ENCODE assay signal across 13 mouse cellular contexts in the genomic region with DNA sequence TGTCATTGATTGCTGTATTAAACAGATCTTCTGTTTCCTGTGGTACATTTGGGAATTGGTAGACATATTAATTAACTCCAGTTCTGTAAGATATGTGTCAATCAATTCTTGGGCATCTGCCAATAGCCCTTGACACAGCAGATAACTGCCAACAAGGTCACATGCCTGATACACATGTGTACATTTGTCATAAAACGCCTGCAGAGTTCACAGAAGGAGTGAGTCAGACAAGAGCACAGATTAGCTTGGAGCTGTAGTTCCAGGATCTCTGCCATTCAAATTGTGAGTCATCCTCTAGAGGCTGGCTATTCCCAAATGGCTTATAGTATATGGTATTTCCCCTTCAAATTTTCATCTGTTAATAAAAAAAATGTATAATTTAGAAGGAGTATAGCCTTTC.
DNase-seq lines count a peak whose midpoint lies in the region; ATAC-seq and TF ChIP-seq lines count a peak whose summit lies in the region.
"Had no signal": no experiment of that assay in that cellular context is flagged by ENCODE, and none has a peak within 500 bp of the region (broad histone marks: within the 10 kb centered on the region; RNA-seq: fewer than 3 reads in every experiment).

No protein-coding gene starts in this region.

- no peak for TF ChIP-seq CTCF in liver, adult 2 months (IDR thresholded peaks at IDR 0.05; ENCODE audit: low read depth, low read length)

- DNase-seq in forebrain, embryonic 14.5 days (ENCODE audit: low spot score): peak; percentile 58
- no peak for DNase-seq in forebrain, embryonic 10.5 days (ENCODE audit: extremely low spot score, low spot score)
- DNase-seq in liver, adult 2 months (ENCODE audit: extremely low read depth, low read depth, low spot score): peak; percentile 12
- no peak for DNase-seq in liver, embryonic 11.5 days (ENCODE audit: low spot score)
- DNase-seq in Muller cell, postnatal 12 days (ENCODE audit: inconsistent ontology term): peak; percentile 69
- DNase-seq in layer of hippocampus, adult 9-10 months (ENCODE audit: low spot score): peak; percentile 50
- no peak for DNase-seq in ovary, postnatal 36 days (ENCODE audit: low spot score)
- DNase-seq in ovary, postnatal 10 days (ENCODE audit: low spot score): no peak
- DNase-seq: cerebellum, adult 8-10 months; kidney, adult 2 months; lung, postnatal 10 days had no signal

- H3K9me3 ChIP-seq in forebrain, embryonic 14.5 days (replicated peaks; ENCODE audit: control insufficient read depth, low read length): no peaks in the 10 kb centered on the region
- H3K9me3 ChIP-seq in forebrain, embryonic 10.5 days: no peaks in the 10 kb centered on the region
- H3K9me3 ChIP-seq in liver, embryonic 11.5 days (ENCODE audit: control insufficient read depth, low read length): no peaks in the 10 kb centered on the region
- H3K9me3 ChIP-seq: embryonic facial prominence, embryonic 13.5 days had no signal

- no peak overlapping the region for H3K4me3 ChIP-seq in forebrain, embryonic 14.5 days (ENCODE audit: low read depth, low read length)
- H3K4me3 ChIP-seq in forebrain, embryonic 10.5 days: no peak overlapping the region
- no peak overlapping the region for H3K4me3 ChIP-seq in liver, adult 2 months (ENCODE audit: insufficient read depth, low read depth, low read length)
- no peak overlapping the region for H3K4me3 ChIP-seq in liver, embryonic 11.5 days (ENCODE audit: low read depth, low read length)
- H3K4me3 ChIP-seq: embryonic facial prominence, embryonic 13.5 days had no signal

- H3K27me3 ChIP-seq in forebrain, embryonic 14.5 days (replicated peaks; ENCODE audit: control insufficient read depth, insufficient read depth, low read length): no peaks in the 10 kb centered on the region
- no peaks in the 10 kb centered on the region for H3K27me3 ChIP-seq in forebrain, embryonic 10.5 days (ENCODE audit: poor library complexity, severe bottlenecking)
- no peaks in the 10 kb centered on the region for H3K27me3 ChIP-seq in liver, adult 2 months (ENCODE audit: control insufficient read depth, insufficient read depth, low read length)
- H3K27me3 ChIP-seq in liver, embryonic 11.5 days (replicated peaks; ENCODE audit: control insufficient read depth, insufficient read depth, low read length): no peaks in the 10 kb centered on the region
- H3K27me3 ChIP-seq: embryonic facial prominence, embryonic 13.5 days had no signal

- H3K27ac ChIP-seq in forebrain, embryonic 14.5 days (ENCODE audit: low read depth, low read length): no peak overlapping the region
- H3K27ac ChIP-seq in forebrain, embryonic 10.5 days: no peak overlapping the region
- no peak overlapping the region for H3K27ac ChIP-seq in liver, adult 2 months (replicated peaks; ENCODE audit: insufficient read depth, low read depth, low read length)
- H3K27ac ChIP-seq in liver, embryonic 11.5 days (ENCODE audit: low read depth, low read length): no peak overlapping the region
- H3K27ac ChIP-seq: embryonic facial prominence, embryonic 13.5 days had no signal

- TF ChIP-seq POLR2A in liver, adult 2 months (IDR thresholded peaks at IDR 0.05; ENCODE audit: extremely low read depth, insufficient read depth, low read length): no peak

- no peaks in the 10 kb centered on the region for H3K36me3 ChIP-seq in forebrain, embryonic 14.5 days (ENCODE audit: control insufficient read depth, insufficient read depth, low read length)
- H3K36me3 ChIP-seq in forebrain, embryonic 10.5 days (replicated peaks): no peaks in the 10 kb centered on the region
- no peaks in the 10 kb centered on the region for H3K36me3 ChIP-seq in liver, adult 2 months (ENCODE audit: control insufficient read depth, insufficient read depth, low read length)
- no peaks in the 10 kb centered on the region for H3K36me3 ChIP-seq in liver, embryonic 11.5 days (ENCODE audit: control insufficient read depth, insufficient read depth, low read length)

- H3K9ac ChIP-seq in forebrain, embryonic 14.5 days (ENCODE audit: low read length): no peak overlapping the region
- no peak overlapping the region for H3K9ac ChIP-seq in liver, adult 2 months (ENCODE audit: low read depth, low read length)
- H3K9ac ChIP-seq in liver, embryonic 11.5 days (ENCODE audit: low read depth, low read length): no peak overlapping the region
- H3K9ac ChIP-seq: embryonic facial prominence, embryonic 13.5 days had no signal

- no peaks in the 10 kb centered on the region for H3K4me1 ChIP-seq in forebrain, embryonic 14.5 days (ENCODE audit: control insufficient read depth, insufficient read depth, low read length)
- H3K4me1 ChIP-seq in forebrain, embryonic 10.5 days: no peaks in the 10 kb centered on the region
- H3K4me1 ChIP-seq in liver, adult 2 months (ENCODE audit: control insufficient read depth, insufficient read depth, low read length): no peaks in the 10 kb centered on the region
- H3K4me1 ChIP-seq in liver, embryonic 11.5 days (replicated peaks; ENCODE audit: control insufficient read depth, insufficient read depth, low read length): no peaks in the 10 kb centered on the region

- no peak overlapping the region for H3K4me2 ChIP-seq in forebrain, embryonic 14.5 days (ENCODE audit: low read length)
- H3K4me2 ChIP-seq in liver, embryonic 11.5 days: no peak overlapping the region
- H3K4me2 ChIP-seq: embryonic facial prominence, embryonic 13.5 days had no signal

- 63% methylated on average over 1 of the region's 1 CpGs for WGBS in forebrain, embryonic 14.5 days
- 88% methylated on average over 1 of the region's 1 CpGs for WGBS in forebrain, embryonic 10.5 days
- WGBS in liver, adult 2 months: 47% methylated on average over 1 of the region's 1 CpGs
- WGBS in liver, embryonic 11.5 days: 57% methylated on average over 1 of the region's 1 CpGs

- ATAC-seq in forebrain, embryonic 14.5 days: 0 out of 2 replicates have a peak, but pooled peaks have one; percentile 29
- no peak for ATAC-seq in liver, embryonic 11.5 days (replicated peaks; ENCODE audit: low FRiP score)
- ATAC-seq: activated CD4-positive, CD25-positive, alpha-beta regulatory T cell, adult 4 months had no signal

- no peaks in the 10 kb centered on the region for H3K79me2 ChIP-seq in liver, adult 2 months (ENCODE audit: control insufficient read depth, insufficient read depth, low read length)

Comparison
In these comparisons a context has a peak if more than half of its experiments do, and no peak if none do; other contexts are left out.
1. DNase-seq: peak in forebrain, embryonic 14.5 days (single experiment), liver, adult 2 months (single experiment), Muller cell, postnatal 12 days (single experiment) and layer of hippocampus, adult 9-10 months (single experiment); none in forebrain, embryonic 10.5 days (single experiment), liver, embryonic 11.5 days (single experiment), ovary, postnatal 36 days (single experiment) and ovary, postnatal 10 days (single experiment).